Mouse (Mus musculus): Measurements from ENCODE around the gene Itpr1.

- TF ChIP-seq CTCF (IDR thresholded peaks at IDR 0.05; ENCODE audit: low read depth, low read length) (no peak), POLR2AphosphoS5 (IDR thresholded peaks at IDR 0.05; ENCODE audit: insufficient replicate concordance, low read depth, low read length) (no peak), GATA1 (IDR thresholded peaks at IDR 0.05; ENCODE audit: borderline replicate concordance, low read length) (no peak), TAL1 (conservative IDR thresholded peaks at IDR 0.05; ENCODE audit: low read depth, low read length) (no peak)
Measured at GRCm38 (mm10) chr6:108536546-108537317, 323.8 kb downstream of the Itpr1 start.
